Mouse (Mus musculus) heart, postnatal 4 days (tissue): ENCODE data around the gene Them5. TPM values are rescaled to one million over a fixed set of nuclear protein-coding genes. Genes with fewer than 3 reads are reported as not detected.

ENCODE experiments used
- DNase-seq: peaks from one replicate; pipeline ENCODE4 v3.0.0; 2021
- total RNA-seq, 2 experiments: library from RNA; stranded (reverse); gene quantifications; 2 replicates each; pipeline ENCODE4 v1.2.3; 2021

Them5 gene
- total RNA-seq = not detected

DNA sequence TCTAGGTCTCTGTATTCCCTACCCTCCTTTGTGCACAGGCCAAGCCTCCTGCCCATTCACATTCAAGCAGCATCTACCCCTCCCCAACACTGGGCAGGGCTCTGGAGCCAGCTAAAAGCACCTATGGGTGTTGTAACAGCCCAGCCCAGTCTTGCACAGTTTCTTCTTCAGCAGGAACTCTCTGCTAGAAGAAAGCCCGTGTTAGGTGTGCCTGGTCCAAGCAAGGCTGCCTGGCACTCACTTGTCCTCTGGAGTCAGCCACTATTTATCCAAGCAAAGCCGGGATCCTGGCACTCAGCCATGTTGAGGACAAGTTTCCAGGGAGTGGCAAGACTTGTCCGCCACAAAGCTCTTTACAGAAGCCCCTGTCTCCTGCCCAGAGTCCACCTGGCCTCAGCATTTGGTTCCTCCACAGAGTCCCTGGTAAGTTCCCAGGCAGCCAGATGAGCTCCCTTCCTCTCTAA, at the start of gene Them5:
Gene Them5, plus strand, starts transcription at position 141 of the 464 bp plus-strand sequence.
- peak; percentile 29 for DNase-seq

DNA sequence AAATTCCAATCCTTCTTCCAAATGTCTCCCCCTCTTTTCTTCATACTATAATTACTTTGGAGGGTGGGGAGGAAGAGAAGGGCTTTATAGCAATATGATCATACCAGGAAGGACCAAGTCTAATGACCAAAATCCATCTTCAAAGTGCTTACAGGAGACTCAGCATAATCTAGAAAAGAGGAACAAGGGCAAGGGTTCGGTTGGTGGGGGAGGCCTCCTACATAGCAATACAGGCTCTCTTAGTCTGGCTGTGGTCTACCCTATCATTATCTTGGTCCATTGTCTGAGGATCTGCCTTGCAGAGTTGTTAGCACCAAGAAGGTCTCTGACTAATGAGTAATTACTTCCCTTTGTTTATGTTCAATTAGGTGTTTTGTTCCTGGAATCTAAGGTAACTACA, 36.4 kb upstream of the Them5 start:
- no peak for DNase-seq

DNA sequence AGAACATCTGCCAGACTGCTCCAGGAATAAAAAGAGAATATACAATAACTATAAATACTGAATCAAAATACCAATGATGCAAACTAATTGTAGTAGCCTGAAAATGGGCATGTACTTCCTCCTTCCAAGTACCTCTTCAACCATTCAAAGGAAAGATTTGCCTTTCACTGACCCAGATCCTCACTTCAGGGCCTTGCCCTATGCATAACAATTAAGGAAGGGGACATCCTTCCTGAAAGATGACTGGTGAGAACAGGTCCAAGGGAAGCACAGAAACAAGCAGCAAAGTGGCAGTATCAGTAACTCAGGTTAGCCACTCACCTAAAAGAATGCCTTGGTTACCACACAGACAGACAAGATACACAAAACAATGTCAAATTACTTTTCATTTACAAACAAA, 34.9 kb upstream of the Them5 start:
- no peak for DNase-seq

DNA sequence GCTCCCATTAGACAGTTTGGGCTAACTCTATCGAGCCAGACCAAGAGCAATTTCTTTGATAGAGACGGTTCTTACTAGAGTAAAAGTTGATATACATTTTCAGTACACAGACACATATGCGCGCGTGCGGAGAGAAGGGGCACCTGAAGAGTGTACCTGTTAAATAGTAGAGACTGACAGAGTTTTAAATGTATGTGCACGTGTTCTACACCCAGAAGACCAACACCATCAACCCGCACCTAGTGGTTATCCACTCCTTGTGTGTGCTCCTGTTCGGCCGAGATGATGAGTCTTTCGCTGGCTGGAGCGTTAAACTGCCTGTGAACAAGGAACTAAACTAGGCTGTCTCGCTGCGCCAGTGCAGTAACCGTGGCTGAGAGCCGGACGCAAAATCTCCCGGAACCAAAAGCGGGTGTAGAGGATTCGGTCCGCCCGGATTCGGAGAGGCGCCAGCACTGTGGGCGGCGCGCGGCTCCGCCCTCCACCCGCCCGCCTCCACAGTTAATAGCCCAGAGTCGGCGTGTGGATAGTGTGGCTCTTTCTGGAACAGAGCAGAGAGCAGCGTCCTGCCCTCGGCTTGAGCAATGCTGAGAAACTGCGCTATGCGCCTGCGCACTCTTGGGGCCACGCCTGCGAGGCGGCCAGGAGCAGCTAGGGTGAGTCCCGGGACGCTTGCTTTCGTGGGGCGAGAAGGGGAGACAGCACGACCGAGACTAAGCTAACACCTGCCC, 32.1 kb upstream of the Them5 start, which contains the start of gene Them4:
Gene Them4, plus strand, starts transcription at position 457 of the 731 bp plus-strand sequence.
- peak; percentile 95 for DNase-seq

DNA sequence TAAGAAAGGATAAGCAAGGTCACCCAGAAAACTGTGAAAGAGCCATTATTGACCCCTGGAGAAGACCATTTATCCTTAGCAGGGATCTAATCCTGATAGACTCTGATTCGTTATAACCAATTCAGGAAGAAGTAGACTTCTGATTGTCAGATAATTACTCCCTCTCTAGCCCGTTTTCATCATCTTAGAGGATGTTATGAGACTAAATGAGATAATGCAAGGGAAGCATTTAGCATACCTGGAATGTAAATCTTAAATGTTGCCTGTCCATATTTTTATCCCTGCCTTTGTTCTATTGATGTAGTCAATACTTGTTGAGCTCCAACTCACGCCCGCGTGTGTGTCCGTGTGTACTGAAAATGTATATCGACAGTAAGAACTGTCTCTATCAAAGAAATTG, 31.4 kb upstream of the Them5 start:
- DNase-seq = no peak

DNA sequence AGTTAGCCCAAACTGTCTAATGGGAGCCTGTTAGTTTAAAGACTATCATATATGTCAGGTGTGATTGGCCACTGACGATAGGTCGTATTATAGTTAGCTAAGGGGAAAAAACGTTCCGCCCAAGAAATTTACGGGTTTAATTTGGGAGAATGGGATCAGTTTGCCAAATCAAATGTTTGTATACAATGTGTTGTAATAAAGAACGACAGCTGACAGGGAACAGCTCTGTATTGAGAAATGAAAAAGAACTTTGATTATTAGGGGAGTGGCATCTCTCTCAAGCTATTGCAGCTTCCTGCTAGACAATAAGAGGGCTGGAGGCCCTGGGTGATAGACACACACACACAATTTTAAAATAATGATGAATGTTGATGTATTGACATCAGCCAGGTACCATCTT, 31.0 kb upstream of the Them5 start:
- DNase-seq = no peak

DNA sequence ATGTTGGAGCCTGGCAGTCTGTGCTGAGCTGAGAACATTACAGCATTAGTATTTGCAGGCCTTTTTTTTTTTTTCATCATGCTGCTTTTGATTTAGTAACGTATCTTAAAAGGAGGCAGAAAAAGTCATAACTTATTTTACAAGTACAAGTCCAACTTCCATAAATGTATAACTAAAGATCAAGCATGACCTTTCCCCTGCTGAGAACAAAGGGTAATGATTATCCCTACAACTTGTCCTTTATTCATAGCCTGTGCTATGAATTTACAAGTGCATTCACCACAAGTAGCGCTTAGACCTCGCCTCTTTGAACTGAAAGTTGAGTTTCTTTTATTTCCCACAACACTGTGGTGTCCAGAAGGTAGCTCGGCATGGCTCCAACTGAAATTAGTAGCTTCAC, 30.5 kb upstream of the Them5 start:
- DNase-seq = no peak

DNA sequence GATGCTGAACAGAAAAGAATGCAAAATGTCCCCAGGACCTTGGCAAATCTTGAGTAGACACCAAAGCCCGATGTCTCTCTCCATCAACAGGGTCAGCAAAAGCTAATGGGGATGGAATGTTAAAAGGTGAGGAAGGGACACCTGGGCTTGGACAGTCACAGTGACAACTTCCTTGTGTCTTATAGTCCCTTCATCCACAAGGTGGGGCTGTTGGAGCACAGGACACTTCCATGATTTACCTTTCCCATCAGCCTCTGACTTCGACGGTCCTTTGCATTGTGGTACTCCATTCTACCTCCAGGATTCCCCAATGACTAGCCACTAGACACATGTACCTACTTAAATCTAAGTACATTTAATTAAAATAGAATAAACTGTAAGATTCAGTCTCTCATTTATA, 13.2 kb upstream of the Them5 start:
- DNase-seq = no peak

DNA sequence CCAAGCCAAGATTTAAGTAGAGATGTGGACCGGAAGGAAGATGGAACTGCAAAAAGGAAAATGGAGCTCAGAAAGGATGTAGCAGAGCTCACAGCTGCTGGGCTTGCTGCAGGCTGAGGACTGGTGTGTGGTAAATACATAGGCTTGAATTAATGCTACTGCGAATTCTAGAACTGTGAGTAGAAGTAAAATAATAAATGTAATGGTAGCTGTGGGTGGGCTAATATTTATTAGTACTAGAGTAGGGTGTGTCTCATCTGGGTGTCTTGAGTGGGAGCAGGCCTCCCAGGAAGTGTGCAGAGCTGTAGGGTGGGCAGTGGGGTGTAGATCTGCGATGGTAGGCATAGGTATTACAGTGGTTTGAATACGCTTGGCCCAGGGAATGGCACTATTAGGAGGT, 7.5 kb upstream of the Them5 start:
- no peak for DNase-seq

DNA sequence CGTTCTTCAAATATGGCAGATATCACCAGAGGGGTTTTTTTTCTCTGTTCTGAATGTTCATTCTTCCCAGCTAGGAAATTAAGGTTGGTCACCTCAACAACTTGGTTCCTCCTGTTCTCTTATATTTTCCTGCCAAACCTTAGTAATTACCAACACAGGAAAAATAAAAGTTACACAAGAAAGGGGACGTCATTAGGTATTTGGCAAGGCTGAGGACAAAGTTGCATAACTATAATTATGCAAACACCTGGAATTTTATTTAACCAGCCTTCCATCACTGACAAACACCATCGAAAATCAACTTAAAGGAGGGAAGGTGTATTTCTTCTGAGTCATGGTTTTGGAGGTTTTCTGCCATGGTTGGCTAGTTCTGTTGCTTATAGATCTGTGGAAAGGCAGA, 3.4 kb upstream of the Them5 start:
- DNase-seq = no peak

DNA sequence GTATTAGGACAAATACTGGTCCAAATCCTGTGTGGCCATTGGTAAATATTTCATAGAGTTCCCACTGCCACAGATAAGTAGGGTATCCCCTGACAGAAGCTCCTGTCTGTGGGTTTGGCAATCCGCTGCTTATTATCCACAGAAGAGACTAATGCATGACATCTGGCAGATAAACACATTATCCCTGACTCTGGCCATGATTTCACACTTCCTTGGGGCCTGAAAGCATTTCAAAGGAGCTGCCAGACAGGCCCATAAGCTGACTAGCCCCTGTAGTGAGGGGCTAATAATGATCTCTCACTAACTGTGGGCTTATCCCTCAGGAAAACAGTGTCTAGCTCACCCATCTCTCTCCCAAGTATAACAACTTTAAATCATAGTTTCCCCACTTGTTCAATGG, 653 bp downstream of the Them5 start:
- no peak for DNase-seq

DNA sequence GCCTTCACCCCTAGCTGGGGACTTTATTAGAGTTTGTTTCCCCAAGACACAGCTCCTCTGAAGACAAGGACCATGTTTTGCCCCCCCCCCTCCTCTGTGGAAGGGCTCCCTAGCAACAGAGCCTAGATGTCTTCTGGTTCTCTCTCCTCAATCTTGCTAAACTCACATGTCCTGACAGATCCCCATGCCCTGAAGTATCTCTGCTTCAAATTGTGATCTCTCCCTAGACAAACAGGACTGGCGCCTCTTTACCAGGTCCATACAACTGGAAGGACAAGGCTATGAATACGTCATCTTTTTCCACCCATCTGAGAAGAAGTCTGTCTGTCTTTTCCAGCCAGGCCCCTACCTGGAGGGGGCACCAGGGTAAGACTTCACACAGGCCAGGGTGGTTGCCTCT, 2.3 kb downstream of the Them5 start:
- no peak for DNase-seq

DNA sequence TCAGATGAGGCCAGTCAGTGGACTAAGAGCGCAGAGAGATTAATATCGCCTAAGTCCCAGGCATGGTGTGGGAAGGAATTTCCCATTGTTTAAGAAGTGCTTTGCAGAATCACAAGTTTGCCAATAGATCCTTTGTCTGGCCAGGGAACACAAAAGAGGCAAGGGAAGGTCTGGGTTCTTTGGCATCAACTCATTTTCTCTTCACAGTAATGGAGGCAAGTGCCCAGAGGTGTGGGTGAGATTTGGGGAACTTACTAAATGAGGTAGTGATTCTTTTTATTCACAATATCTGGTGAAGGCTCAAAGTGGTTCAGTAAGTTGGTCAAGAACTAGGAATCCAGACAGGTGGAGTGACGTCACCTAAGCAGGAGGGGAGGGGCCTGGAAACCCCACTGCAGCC, 3.0 kb downstream of the Them5 start:
- DNase-seq = no peak

DNA sequence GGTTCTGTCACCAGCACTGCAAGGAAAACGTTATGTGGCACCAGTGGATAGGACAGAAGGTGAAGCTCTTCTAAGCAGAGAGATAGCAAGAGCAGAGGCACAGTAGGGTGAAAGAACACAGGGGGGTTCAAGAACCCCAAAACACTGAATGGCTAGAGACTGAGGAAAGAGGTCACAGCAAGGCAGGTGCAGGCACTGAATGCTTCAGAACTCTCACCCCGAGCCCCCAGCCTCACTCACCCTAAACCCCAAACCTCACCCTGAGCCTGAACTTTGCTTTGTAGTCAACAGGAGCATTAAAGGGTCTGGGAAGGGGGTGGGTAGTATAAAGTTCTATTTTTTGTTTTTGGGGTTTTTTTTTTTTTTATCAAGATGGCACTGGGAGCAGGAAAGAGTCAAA, 6.2 kb downstream of the Them5 start:
- no peak for DNase-seq

DNA sequence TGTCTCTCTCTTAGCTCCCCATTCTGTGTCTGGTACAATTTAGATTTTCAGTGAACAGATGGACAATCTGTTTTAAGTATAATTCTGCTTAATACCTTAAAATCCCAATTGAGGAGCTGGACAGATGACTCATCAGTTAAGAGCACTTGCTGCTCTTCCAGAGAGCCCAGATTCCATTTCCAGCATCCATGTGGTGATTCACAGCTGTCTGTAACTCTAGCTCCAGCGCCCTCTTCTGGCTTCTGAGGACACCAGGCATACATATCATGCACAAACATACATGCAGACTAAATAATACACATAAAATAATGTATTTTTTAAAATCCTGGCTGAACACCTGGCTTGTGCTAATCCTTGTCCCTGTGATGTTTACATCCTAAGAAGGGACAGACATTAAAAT, 18.9 kb downstream of the Them5 start:
- DNase-seq = no peak

DNA sequence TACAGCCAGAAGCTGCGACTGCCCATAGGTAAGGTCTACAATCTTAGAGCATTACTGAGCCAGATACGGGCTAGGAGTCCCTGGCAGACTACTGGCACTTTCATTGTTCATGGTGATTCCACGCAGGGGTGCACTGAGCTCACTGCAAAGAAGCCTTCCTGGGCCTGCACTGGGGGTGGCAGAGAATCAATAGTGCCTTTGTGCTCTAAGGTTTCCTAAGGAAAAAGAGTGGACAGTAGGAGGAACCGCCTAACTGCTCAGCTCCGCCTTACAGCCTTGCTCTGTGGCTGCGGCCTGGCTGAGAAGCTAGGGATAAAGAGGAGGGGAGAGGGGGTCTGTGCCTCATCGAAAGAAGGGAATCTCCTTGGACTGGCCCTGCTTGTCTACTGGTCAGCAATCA, 20.2 kb downstream of the Them5 start, which contains the start of gene C2cd4d:
Gene C2cd4d, plus strand, starts transcription at position 301 of the 400 bp plus-strand sequence.
- DNase-seq = no peak

DNA sequence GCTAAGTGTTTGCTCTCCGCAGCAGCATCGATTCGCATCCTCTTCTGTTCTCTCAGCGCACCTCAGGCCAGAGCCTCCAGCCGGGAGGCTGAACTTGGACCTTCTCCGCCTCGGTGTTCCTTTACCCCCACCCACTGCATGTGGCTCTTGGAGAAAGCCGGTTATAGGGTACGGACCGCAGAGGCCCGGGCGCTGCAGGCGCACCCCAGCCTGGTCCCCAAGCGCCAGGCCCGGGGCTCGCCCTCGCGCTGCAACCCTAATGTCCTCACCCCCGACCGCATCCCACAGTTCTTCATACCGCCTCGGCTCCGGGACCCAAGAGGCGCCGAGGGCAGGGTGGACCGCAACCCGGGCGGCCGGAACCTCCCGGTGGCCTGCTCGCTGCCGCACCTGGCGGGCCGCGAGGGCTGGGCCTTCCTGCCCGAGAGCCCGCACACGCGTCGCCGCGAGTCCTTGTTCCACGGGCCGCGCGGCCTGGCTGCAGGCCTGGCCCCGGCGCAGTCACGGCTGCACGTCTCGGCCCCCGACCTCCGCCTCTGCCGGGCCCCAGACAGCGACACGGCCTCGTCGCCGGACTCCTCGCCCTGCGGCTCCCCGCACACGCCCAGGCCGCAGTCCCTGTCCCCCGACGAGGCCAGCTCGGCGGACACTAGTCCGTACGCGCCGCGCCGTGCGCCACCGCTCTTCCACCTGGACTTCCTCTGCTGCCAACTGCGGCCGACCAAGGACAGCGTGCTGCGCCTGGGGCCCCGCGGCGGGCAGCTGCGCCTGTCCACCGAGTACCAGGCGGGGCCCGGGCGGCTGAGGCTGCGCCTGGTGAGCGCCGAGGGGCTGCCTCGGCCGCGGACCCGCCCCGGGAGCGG, 21.6 kb downstream of the Them5 start:
- peak; percentile 59 for DNase-seq

DNA sequence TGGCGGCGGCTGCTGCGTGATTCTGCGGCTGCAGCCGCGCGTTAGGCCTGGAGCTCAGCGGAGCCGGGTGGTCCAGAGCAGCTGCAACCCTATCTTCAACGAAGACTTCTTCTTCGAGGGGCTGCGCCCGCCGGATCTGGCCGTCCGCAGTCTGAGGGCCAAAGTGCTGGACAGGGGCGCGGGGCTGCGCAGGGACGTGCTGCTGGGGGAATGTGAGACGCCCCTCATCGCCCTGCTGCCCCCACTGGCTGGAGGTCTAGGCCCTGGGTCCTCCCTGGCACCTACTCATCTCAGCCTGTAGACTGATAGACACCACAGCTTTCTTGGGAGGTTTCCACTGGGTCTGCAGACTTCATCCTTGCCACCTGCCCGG, 22.2 kb downstream of the Them5 start:
- DNase-seq = no peak

DNA sequence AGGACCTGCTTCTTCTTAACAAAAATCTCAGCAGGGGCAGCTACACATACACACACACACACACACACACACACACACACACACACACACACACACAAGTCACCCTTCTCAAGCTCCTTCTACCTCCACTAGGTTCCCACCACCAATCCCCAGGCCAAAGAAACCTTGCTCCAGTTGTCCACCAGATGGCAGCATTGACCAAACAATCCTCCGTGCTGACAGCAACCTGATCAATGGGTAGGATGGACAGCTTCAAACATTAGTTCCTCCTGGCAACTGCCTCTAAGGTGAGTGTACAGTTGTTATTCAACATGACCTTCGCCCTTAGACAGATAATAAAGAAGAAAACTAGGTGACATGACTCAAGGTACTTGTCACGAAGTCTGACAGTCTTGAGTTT, 24.9 kb downstream of the Them5 start:
- DNase-seq = peak; percentile 83

DNA sequence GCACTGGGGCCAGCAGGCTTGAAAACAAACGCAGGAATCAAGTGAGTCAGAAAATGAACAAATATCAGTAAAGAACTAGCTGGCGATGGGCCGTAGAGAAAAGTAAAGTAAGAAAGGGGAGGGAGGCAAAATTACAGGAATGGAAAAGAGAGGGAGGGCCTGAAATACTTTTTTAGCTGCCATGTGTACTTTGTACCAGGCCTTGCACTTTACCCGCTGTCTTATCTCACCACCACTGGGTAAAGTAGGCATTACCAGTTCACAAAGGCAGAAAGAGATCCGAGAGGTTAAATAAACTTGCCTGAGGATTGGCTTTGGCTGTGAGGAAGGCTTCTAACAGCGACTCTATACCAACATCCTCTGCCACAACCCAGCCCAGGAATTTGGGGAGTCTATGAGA, 25.6 kb downstream of the Them5 start:
- DNase-seq = no peak

DNA sequence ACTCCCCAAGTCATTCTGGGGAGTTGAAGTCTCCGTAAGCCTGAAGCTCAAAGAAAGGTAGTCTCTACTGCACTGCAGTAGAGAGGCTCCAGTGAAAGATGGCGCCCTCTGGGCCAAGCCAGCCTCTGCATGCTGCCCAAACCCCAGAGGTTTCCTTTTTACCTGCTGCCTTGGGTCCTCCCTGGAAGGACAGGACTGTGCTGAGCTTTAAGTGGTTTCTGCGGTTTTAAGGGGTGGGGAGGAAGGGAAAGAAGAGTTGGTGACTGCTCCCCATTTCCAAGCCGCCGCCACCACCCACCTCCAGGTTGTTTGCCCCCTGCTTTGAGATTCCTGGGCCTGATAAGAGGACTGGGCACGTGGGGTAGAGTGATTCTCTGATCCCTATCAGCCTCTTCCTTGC, 26.7 kb downstream of the Them5 start:
- DNase-seq = no peak

DNA sequence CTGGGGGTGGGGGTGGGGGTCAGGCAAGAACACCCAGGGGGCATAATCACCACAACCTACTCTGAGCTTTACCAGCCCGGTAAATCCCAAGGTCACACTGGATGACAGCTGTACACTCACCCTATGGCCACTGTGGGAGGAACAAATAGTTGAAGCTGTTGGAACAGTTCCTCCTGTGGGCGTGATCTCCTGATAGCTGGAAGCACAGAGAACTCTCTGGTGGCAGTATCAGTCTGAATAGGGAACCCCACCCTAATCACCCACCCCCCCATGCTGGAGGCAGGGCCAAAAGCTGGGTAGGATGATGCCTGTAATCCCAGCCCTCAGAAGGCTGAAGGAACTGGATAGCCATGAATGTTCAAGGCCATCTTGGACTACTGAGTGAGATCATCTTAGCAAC, 27.8 kb downstream of the Them5 start:
- no peak for DNase-seq

DNA sequence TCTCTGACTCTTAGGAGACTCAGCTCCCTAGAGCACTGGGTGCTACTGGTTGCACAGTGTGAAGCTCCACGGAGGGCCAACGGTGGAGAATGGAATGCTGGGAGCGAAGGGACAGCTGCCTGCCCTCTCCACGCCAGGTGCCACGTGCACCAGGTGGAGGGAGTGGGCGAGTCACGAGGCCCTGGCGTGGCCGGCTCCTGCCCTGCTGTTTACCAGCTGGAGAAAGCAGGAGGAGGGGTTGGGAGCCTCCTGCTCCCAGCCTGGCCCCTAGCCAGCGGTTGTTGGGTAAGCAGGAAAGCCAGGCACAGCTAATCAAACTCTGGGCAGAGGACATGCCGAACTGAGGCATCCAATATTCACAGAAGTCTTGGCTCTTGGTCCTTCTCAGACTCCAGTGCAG, 29.7 kb downstream of the Them5 start:
- peak; percentile 86 for DNase-seq

DNA sequence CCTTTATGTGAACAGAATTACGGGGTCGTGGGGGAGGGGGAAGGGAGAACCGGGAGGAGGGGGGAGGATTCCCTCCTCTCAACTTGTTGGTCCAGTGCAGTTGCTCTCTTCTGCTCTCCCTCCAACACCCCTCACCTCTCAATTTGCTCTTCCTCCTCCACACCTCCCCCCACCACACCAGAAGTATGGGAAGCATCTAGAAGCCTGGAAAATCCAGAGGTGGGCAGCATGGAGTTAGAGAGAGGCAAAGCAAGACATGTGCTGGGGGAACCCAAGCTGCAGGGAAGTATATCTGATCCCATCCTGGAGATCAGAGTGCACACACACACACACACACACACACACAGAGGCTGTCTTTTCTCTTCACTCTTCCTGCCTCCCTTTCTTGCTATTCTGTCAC, 30.1 kb downstream of the Them5 start:
- no peak for DNase-seq
